Mouse (Mus musculus): ENCODE measurements around the gene Pappa.
A peak's percentile ranks its signal among the peaks of the same experiment; 100 is the strongest.

Gene Pappa

GRCm38 (mm10) chr4:65272295-65272694 is 148.3 kb downstream of the Pappa start:
- no peak for DNase-seq (ENCODE audit: low read depth, low spot score)

DNA sequence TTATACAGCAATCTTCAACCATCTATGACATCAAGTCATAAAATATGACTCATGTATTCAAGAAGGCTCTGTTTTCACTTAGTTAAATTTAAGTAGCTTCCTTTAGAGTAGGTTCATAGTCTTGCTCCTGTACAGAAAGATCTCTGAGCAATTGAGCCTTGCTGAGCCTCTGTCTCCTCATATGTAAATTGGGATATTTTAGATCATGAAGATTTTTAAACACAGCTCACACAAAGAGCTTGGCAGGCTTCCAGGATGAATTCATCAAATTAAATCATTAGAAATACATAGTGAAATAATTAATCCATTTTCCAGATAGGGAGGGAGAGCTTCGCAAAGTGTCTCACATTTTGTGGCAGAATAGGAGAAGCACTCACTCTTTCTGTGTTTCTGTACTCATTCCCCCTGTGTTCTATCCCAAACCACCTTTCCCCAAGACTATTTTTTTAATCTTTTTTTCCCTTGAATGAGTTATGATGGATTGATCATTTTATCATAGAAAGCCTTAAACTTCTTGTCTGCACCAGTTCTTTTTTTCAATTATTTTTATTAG is 149.4 kb downstream of the Pappa start:
- peak; percentile 38 for DNase-seq (ENCODE audit: low read depth, low spot score)

- no peak for DNase-seq (ENCODE audit: low read depth, low spot score)
Measured at GRCm38 (mm10) chr4:65278451-65279271, 154.7 kb downstream of the Pappa start.

DNA sequence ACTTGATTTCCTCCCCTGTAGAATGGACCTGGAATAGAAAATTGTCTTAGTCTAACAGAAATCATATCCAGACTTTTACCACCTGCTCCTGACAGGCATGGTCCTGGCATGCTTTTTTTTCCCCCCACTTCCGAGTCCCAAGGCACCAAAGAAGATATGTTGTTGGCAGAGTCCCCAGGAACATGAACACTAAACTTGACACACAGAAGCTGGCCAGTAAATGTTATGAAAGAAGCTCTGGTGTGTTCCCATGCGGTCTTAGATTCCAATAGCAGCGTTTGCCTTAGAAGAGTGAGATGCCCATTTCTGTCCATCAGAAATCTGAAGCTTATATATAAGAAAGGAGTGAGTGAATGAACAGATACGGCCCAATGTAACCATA is 155.3 kb downstream of the Pappa start:
- peak; percentile 16 for DNase-seq (ENCODE audit: low read depth, low spot score)

- DNase-seq (ENCODE audit: low read depth, low spot score): no peak
Measured at GRCm38 (mm10) chr4:65279979-65280677, 156.2 kb downstream of the Pappa start.

DNA sequence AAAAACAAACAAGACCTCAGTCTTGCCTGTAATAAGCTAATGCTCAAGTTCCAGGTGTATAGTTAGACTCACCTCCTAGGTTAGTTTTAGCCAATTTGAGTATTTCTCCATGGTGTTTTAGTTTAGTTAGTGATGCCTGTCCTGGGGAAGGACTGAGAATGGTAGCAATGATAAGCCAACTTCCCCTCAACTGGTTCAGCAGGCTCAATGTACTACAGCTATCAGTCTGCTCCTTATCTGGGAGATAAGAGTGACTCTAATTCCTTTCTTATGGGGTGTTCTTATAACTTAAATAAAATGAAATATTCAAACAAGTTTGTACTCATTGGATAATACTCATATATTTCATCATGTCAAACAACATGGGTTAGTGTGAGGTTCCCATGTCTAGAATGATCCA is 156.9 kb downstream of the Pappa start:
- no peak for DNase-seq (ENCODE audit: low read depth, low spot score)

DNA sequence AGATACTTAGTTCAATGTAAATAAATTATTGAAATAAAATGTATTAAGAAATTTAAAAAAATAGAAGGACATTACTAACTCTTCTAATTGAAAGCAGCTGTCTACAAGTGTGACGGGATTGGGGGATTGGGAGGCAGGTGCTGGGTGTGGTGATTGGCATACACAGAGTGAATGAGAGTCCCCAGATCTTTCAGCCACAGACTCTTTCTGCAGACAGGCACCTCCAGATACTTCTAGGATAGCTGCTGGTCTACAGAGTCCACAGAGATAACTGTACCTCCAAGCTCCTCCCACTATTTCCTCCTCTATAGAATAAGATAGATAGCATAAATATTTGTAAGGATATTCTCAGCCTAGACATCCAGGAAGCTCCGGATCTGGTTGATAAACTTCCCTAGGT is 159.6 kb downstream of the Pappa start:
- DNase-seq (ENCODE audit: low read depth, low spot score): no peak

- DNase-seq (ENCODE audit: low read depth, low spot score): no peak
Measured at GRCm38 (mm10) chr4:65285165-65285564, 161.2 kb downstream of the Pappa start.

GRCm38 (mm10) chr4:65289247-65289646 is 165.3 kb downstream of the Pappa start:
- DNase-seq (ENCODE audit: low read depth, low spot score): no peak

DNA sequence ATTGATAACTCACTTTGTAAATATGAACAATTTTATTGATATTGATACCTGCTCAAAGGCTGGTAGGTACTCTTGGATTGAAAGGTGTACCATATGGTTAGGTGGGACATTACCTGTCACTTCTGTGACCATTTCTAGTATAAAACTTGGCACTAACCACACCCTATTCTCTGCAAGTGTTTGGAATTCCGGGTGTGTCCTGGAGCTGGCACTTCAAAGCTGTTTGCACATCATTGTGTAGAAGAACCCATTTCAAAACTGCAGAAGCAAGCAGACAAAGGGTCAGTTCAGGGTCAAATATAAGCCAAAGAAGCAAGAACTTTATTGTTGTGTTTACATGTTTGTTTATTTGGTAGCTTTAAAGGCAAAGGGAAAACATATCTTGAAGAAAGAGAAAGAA is 171.8 kb downstream of the Pappa start:
- DNase-seq (ENCODE audit: low read depth, low spot score): no peak

- DNase-seq (ENCODE audit: low read depth, low spot score): peak; percentile 61
Measured at GRCm38 (mm10) chr4:65296356-65296967, 172.5 kb downstream of the Pappa start.

DNA sequence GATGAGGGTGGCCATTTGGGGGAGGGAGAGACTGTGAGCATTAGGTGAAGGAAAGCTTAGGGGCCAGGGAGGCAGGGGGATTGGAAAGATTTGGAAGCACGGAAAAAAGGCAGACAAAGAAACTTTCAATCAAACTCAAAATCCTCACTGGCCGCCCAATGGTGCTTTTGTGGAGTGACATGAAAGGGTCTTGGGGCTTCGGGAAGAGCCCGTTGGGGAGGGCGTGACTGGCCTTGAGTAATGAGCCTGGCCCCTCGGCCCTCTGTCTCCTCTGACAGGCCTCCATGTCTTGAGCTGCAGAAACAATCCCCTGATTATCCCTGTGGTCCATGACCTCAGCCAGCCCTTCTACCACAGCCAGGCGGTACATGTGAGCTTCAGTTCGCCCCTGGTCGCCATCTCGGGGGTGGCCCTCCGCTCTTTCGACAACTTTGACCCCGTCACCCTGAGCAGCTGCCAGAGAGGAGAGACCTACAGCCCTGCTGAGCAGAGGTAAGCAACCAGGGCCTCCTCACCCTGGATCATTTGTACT is 173.1 kb downstream of the Pappa start:
- no peak for DNase-seq (ENCODE audit: low read depth, low spot score)

DNA sequence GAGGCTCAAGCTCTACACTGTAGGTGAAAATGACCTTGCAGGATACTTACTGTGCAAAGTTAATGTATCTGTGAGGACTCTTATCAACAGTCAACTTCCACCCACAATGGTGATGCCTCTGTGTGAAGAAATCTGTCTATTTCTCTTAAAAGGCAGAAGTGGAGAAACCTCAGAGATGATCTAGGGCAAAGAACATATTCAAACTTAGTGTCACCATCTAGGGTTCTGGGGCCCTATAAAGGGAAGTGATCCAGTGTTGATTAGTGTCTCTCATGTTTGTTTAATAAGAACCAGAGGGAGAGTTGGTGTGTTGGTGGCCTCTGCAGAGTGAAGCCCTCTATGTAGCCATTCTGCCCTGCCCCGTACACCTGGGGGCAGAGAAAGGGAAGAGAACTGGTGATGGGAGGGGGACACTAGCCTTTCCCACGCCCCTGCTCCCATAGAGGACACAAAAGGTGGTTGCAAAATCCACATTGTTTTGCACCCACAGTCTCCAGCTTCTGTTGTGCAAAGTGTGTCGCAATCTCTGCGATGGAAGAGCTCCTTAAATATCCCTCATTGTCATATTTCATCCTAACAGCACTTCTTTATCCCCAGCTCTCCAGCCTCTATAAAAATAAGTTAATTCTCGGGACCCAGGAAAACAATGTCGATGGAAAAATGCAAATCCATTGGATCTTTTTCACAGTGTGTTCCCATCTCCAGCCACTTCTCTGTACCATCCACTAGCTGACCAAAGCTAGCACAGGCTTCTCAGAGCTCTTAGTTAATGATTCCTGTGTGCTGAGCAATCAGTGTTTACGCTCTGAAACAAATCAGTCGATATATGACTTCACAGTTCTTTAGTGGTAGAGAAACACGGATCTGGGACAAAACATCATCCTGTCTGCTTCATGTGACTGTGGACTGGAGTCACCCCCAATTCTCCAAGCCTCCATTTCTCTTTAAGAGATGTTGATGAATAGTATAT is 174.5 kb downstream of the Pappa start:
- no peak for DNase-seq (ENCODE audit: low read depth, low spot score)

DNA sequence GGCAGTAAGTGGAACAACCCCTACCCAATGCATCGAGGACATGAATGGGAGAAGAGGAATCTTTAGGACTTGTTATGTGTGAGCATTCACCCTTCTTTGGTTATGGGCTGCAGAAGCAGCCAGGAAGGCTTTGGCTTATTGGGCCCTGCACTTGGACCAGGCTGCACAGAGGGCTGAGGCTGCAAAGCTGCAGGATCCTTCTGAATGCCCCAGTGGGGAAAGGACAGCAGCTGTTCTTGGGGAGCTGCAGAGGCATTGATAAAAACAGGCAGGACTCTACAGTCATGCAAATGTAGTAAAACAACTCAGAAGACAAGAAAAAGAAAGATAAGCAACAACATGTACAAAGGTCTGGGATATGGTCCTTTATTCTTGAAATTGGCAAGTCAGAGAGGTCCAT is 175.4 kb downstream of the Pappa start:
- no peak for DNase-seq (ENCODE audit: low read depth, low spot score)

- DNase-seq (ENCODE audit: low read depth, low spot score): peak; percentile 57
Measured at GRCm38 (mm10) chr4:65300431-65300830, 176.5 kb downstream of the Pappa start.

GRCm38 (mm10) chr4:65302666-65303065 is 178.7 kb downstream of the Pappa start:
- DNase-seq (ENCODE audit: low read depth, low spot score): no peak

GRCm38 (mm10) chr4:65317877-65318525 is 194.0 kb downstream of the Pappa start:
- peak; percentile 28 for DNase-seq (ENCODE audit: low read depth, low spot score)

GRCm38 (mm10) chr4:65321340-65321739 is 197.4 kb downstream of the Pappa start:
- peak; percentile 55 for DNase-seq (ENCODE audit: low read depth, low spot score)

GRCm38 (mm10) chr4:65321959-65322358 is 198.0 kb downstream of the Pappa start:
- no peak for DNase-seq (ENCODE audit: low read depth, low spot score)

DNA sequence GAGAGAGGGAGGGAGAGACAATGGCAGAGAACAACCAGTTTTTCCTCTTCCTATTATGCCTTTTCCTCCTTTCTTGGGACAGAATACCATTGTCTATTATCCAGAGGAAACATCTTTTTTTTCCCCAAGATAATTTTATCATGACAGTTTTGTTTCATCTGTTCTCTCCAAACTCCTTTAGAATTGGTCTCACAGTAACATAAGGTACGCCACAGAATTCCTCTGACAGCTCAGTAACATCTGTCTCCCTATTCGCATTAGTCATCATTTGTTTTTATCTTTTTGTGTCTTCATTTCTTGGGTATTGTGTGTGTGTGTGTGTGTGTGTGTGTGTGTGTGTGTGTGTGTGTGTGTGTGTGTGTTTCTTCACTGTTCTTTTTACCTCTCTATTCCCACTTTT is 201.8 kb downstream of the Pappa start:
- DNase-seq (ENCODE audit: low read depth, low spot score): peak; percentile 50
